Comparison of ENCODE assay signal across 8 mouse cellular contexts in the genomic region with DNA sequence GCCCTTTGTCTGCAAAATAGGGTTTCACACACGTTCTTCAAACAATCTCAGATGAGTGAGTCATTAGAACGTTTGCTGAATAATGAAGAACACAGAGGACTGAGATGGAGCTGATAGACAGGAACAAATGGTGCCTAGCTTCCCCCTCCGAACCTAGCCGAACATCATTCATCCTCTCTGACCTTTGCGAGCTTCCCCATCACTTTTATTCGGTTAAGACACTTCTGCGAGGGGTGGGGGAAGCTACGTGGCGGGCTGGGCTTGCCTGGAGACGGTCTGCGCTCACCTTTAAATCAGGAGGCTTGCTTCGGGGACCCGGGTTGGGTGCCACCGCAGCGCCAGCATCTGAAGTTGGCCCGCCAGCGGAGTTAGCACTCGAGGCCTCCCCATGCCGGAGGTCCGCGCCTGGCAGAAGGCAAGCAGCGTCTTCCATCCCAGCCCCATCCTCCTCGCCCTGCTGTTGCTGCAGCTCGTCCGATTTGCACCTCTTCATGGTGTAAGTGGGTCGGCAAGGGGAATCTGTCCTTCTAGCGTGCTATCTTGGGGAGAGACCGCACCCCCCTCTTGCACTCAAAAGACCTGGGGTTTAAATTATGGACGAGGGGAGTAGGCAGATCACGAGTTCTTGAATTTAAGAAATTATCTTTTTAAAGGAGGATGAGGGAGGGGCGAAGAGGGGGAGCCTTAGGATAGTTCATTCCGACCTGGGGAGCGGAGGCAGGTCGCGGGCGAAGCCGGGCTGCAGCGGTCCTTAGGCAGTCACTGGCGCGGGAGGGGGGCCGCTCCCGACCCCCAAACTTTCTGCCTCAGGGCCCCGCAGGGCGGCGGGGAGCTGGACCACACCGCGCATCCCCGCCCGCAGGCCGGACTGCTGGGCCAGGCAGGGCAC. TPM values are rescaled to one million over a fixed set of nuclear protein-coding genes. Genes with fewer than 3 reads are reported as not detected.
A peak's percentile ranks its signal among the peaks of the same experiment; 100 is the strongest.
DNase-seq lines count a peak whose midpoint lies in the region; ATAC-seq and TF ChIP-seq lines count a peak whose summit lies in the region.

A gene (minus strand): TSS at position 591 of the 889 bp plus-strand sequence.

- ATAC-seq in cerebellum, adult (ENCODE audit: insufficient number of reproducible peaks, low FRiP score, low TSS enrichment): no peak
- peak; percentile 13; the same call in 1 of the 2 replicates for ATAC-seq in common myeloid progenitor, adult 5-6 weeks (replicated peaks; ENCODE audit: low read depth, poor library complexity, severe bottlenecking)
- ATAC-seq in intestine, embryonic 15.5 days: peak; percentile 14; the same call in 1 of the 2 replicates
- ATAC-seq in liver, embryonic 15.5 days (ENCODE audit: insufficient read depth): 0 out of 2 replicates have a peak, but pooled peaks have one; percentile 1

- no peaks in the 10 kb centered on the region for H3K9me3 ChIP-seq in MEL (replicated peaks; ENCODE audit: insufficient read depth, low read length)
- H3K9me3 ChIP-seq in intestine, embryonic 15.5 days: no peaks in the 10 kb centered on the region
- H3K9me3 ChIP-seq in liver, embryonic 15.5 days (replicated peaks): no peaks in the 10 kb centered on the region

- H3K9ac ChIP-seq in MEL (ENCODE audit: control insufficient read depth, low read depth, low read length, poor library complexity, severe bottlenecking): peak within 1 kb of the TSS; percentile 71
- peak within 1 kb of the TSS; percentile 77 for H3K9ac ChIP-seq in intestine, embryonic 15.5 days
- peak within 1 kb of the TSS; percentile 86 for H3K9ac ChIP-seq in liver, embryonic 15.5 days

- TF ChIP-seq POLR2A in MEL (IDR thresholded peaks at IDR 0.05; ENCODE audit: control insufficient read depth in 1 of 2, insufficient read depth in 1 of 2, low read depth in 1 of 2, low read length in 2 of 2, poor library complexity in 1 of 2): no peak

- TF ChIP-seq RAD21 in MEL (IDR thresholded peaks at IDR 0.05; ENCODE audit: low read depth, low read length): no peak

- no peaks in the 10 kb centered on the region; a peak in 1 of 4 replicates for H3K27me3 ChIP-seq in MEL (ENCODE audit: control insufficient read depth in 1 of 2, insufficient read depth in 2 of 2, low read length in 2 of 2)
- H3K27me3 ChIP-seq in intestine, embryonic 15.5 days (replicated peaks): no peaks in the 10 kb centered on the region
- H3K27me3 ChIP-seq in liver, embryonic 15.5 days: peaks cover 36% of the 10 kb centered on the region

- TF ChIP-seq EP300 in MEL (IDR thresholded peaks at IDR 0.05; ENCODE audit: low read depth in 1 of 2, low read length in 2 of 2): no peak

- WGBS in intestine, embryonic 15.5 days: under 1% methylated on average over 50 of the region's 50 CpGs
- under 1% methylated on average over 50 of the region's 50 CpGs for WGBS in liver, embryonic 15.5 days (ENCODE audit: insufficient replicate concordance)

- intact Hi-C loops in gastrocnemius, postnatal 36 days (cut with DNase I): loop anchor here (2.0 kb wide), 1 partner anchor 24 kb away; no protein-coding TSS in a partner anchor

- peak within 1 kb of the TSS; percentile 11; the same call in 1 of the 2 replicates for H3K27ac ChIP-seq in MEL (ENCODE audit: control insufficient read depth, low read depth, low read length)
- H3K27ac ChIP-seq in intestine, embryonic 15.5 days: peak within 1 kb of the TSS; percentile 75
- peak within 1 kb of the TSS; percentile 95 for H3K27ac ChIP-seq in liver, embryonic 15.5 days (replicated peaks)

- DNase-seq in cerebellum, adult 11 months: peak; percentile 57
- DNase-seq in MEL (ENCODE audit: low read depth, low spot score): peak; percentile 63
- DNase-seq in gastrocnemius, postnatal 36 days: peak in 1 of 2 experiments; percentile 53
- DNase-seq in retina, embryonic 14.5 days (ENCODE audit: low spot score): peak; percentile 55

- peaks cover 0 to 3% of the 10 kb centered on the region in 2 experiments; a peak in 2 of 4 replicates for H3K36me3 ChIP-seq in MEL (ENCODE audit: control insufficient read depth in 1 of 2, insufficient read depth in 2 of 2, low read length in 2 of 2)
- no peaks in the 10 kb centered on the region for H3K36me3 ChIP-seq in intestine, embryonic 15.5 days
- peaks cover 11% of the 10 kb centered on the region for H3K36me3 ChIP-seq in liver, embryonic 15.5 days (replicated peaks)

- H3K4me3 ChIP-seq in MEL (ENCODE audit: control insufficient read depth in 1 of 2, insufficient read depth in 1 of 2, low read depth in 2 of 2, low read length in 2 of 2): peak within 1 kb of the TSS; percentile 54 to 61
- H3K4me3 ChIP-seq in intestine, embryonic 15.5 days (replicated peaks): peak within 1 kb of the TSS; percentile 73
- peak within 1 kb of the TSS; percentile 72 for H3K4me3 ChIP-seq in liver, embryonic 15.5 days (replicated peaks)

- H3K79me2 ChIP-seq in MEL (ENCODE audit: control insufficient read depth, insufficient read depth, low read length, poor library complexity): no peaks in the 10 kb centered on the region

- peaks cover 2 to 8% of the 10 kb centered on the region in 2 experiments; a peak in 2 of 4 replicates for H3K4me1 ChIP-seq in MEL (ENCODE audit: control insufficient read depth in 1 of 2, insufficient read depth in 2 of 2, low read length in 2 of 2)
- peaks cover 25% of the 10 kb centered on the region for H3K4me1 ChIP-seq in intestine, embryonic 15.5 days (replicated peaks)
- H3K4me1 ChIP-seq in liver, embryonic 15.5 days (replicated peaks): peaks cover 39% of the 10 kb centered on the region

- no peak for TF ChIP-seq CTCF in MEL (IDR thresholded peaks at IDR 0.05 in 2 of 3, conservative IDR thresholded peaks at IDR 0.05 in 1 of 3; ENCODE audit: control insufficient read depth in 1 of 3, insufficient read depth in 1 of 3, low read depth in 2 of 3, low read length in 3 of 3, poor library complexity in 1 of 3, severe bottlenecking in 1 of 3)

- H3K4me2 ChIP-seq in intestine, embryonic 15.5 days (replicated peaks): peak within 1 kb of the TSS; percentile 95
- peak within 1 kb of the TSS; percentile 94 for H3K4me2 ChIP-seq in liver, embryonic 15.5 days

TF ChIP-seq in MEL, 35 proteins besides CTCF, POLR2A, EP300 and RAD21:
- TF ChIP-seq ZNF384 (IDR thresholded peaks at IDR 0.05; ENCODE audit: low read depth, low read length): no peak
- TF ChIP-seq NRF1 (IDR thresholded peaks at IDR 0.05; ENCODE audit: insufficient read depth, low read depth, low read length, poor library complexity, severe bottlenecking): no peak
- 0 out of 2 replicates have a peak, but pooled peaks have one; percentile 9 for TF ChIP-seq MAZ (IDR thresholded peaks at IDR 0.05; ENCODE audit: low read depth, low read length)
- TF ChIP-seq USF1 (IDR thresholded peaks at IDR 0.05; ENCODE audit: low read depth, low read length): no peak
- peak; percentile 58; the same call in 1 of the 2 replicates for TF ChIP-seq TBP (IDR thresholded peaks at IDR 0.05; ENCODE audit: low read depth, low read length)

RNA-seq across cellular contexts. Expression of the gene that starts here (rescaled TPM):
- 4.6 and 7.2 TPM in 2 replicates for total RNA-seq in MEL (2012; rRNA removed)
- 1 to 10 TPM in 1 of 2 experiments, not detected in 1; 4.1 TPM for polyA plus RNA-seq in MEL (2012; ENCODE audit: insufficient read depth in 1 of 2, insufficient read length in 2 of 2, low read depth in 1 of 2, low replicate concordance in 2 of 2, missing spikeins in 1 of 2)
- total RNA-seq in common myeloid progenitor, adult 5-6 weeks (2017): 8.0 and 14.4 TPM in 2 replicates
- total RNA-seq in gastrocnemius, postnatal 36 days (2021): 10 to 100 TPM; 29.6 to 34.5 TPM
- 11.4 and 15.5 TPM in 2 replicates for polyA plus RNA-seq in intestine, embryonic 15.5 days (2015; fragmentation: Nextera tagmentation; extraction: Ambion mirVana)
- polyA plus RNA-seq in liver, embryonic 15.5 days (2015; fragmentation: Nextera tagmentation; extraction: Ambion mirVana): 598 and 710 TPM in 2 replicates

Comparison
In these comparisons a context has a peak if more than half of its experiments do, and no peak if none do; other contexts are left out.
1. RNA of the gene that starts here (polyA plus RNA-seq): 598 to 710 TPM in liver, embryonic 15.5 days; 11.4 to 15.5 TPM in intestine, embryonic 15.5 days and 4.1 TPM in MEL; every median in the first group is over 10 times any median in the second.
2. H3K27ac ChIP-seq: peak in every context shown above with its lines; median percentile 95 in liver, embryonic 15.5 days; 75 in intestine, embryonic 15.5 days; 11 in MEL.
3. Peak in every context shown above with its lines, with median percentiles within 50 percentile points of each other: H3K4me3 ChIP-seq and H3K9ac ChIP-seq.